Mouse (Mus musculus) CH12F3 (cell line): Measurements from ENCODE around the gene Wbp4.
"Not testable (repeated sequence)": the region's sequence is repeated elsewhere in the genome, so short reads cannot be mapped to it uniquely, and the experiment has no call there.

Source experiments
- in situ Hi-C: fragments of 300-500 bp; cut with MboI; formaldehyde crosslinking; loops from 2 replicates; pipeline ENCODE4 v1.14.3; 2020; ENCODE audit warnings: low sequenced_read_pairs

Gene Wbp4

GRCm38 (mm10) chr14:79481339-79482151 lies at the start of gene Wbp4:
Gene Wbp4, minus strand, starts transcription at chr14:79481520.
- in situ Hi-C loops: no loop called here

- in situ Hi-C loops: no loop called here
Observed at GRCm38 (mm10) chr14:79530761-79531160, 49.4 kb upstream of the Wbp4 start.

- in situ Hi-C loops: no loop called here
Observed at GRCm38 (mm10) chr14:79529581-79530554, 48.5 kb upstream of the Wbp4 start.

GRCm38 (mm10) chr14:79527704-79528103 lies 46.4 kb upstream of the Wbp4 start:
- in situ Hi-C loops: no loop called here

- in situ Hi-C loops: not testable (repeated sequence)
Observed at GRCm38 (mm10) chr14:79526106-79526505, 44.8 kb upstream of the Wbp4 start.

- in situ Hi-C loops: no loop called here
Observed at GRCm38 (mm10) chr14:79522387-79522786, 41.1 kb upstream of the Wbp4 start.

- in situ Hi-C loops: no loop called here
Observed at GRCm38 (mm10) chr14:79521471-79522117, 40.3 kb upstream of the Wbp4 start.

- in situ Hi-C loops: no loop called here
Observed at GRCm38 (mm10) chr14:79521056-79521455, 39.7 kb upstream of the Wbp4 start.

GRCm38 (mm10) chr14:79520612-79521011 lies 39.3 kb upstream of the Wbp4 start:
- in situ Hi-C loops: no loop called here

- in situ Hi-C loops: no loop called here
Observed at GRCm38 (mm10) chr14:79519663-79519975, 38.3 kb upstream of the Wbp4 start.

- in situ Hi-C loops: no loop called here
Observed at GRCm38 (mm10) chr14:79518761-79519662, 37.7 kb upstream of the Wbp4 start.

- in situ Hi-C loops: no loop called here
Observed at GRCm38 (mm10) chr14:79518123-79518522, 36.8 kb upstream of the Wbp4 start.

GRCm38 (mm10) chr14:79517185-79517740 lies 35.9 kb upstream of the Wbp4 start:
- in situ Hi-C loops: no loop called here

GRCm38 (mm10) chr14:79516751-79517150 lies 35.4 kb upstream of the Wbp4 start:
- in situ Hi-C loops: no loop called here

GRCm38 (mm10) chr14:79516243-79516610 lies 34.9 kb upstream of the Wbp4 start:
- in situ Hi-C loops: no loop called here

- in situ Hi-C loops: no loop called here
Observed at GRCm38 (mm10) chr14:79515511-79516242, 34.4 kb upstream of the Wbp4 start.

GRCm38 (mm10) chr14:79515100-79515499 lies 33.8 kb upstream of the Wbp4 start:
- in situ Hi-C loops: no loop called here

GRCm38 (mm10) chr14:79513951-79514350 lies 32.6 kb upstream of the Wbp4 start:
- in situ Hi-C loops: no loop called here

GRCm38 (mm10) chr14:79511521-79511920 lies 30.2 kb upstream of the Wbp4 start:
- in situ Hi-C loops: no loop called here
